Mouse (Mus musculus) left cerebral cortex, postnatal 25 days (tissue): ENCODE results near the gene Fam122b. TPM values are rescaled to one million over a fixed set of nuclear protein-coding genes. Genes with fewer than 3 reads are reported as not detected.
A peak's percentile ranks its signal among the peaks of the same experiment; 100 is the strongest.
"Not testable (repeated sequence)": the region's sequence is repeated elsewhere in the genome, so short reads cannot be mapped to it uniquely, and the experiment has no call there.

Experiments used
- DNase-seq, 2 experiments: peaks; one replicate each; pipeline ENCODE4 v3.0.0; 2022; ENCODE audit warnings: low spot score in 2 of 2, mixed read lengths in 1 of 2
- intact Hi-C: fragments of 180-260 bp; cut with DNase I; formaldehyde crosslinking; loops from one replicate; pipeline ENCODE4 v1.15.1; 2025
- total RNA-seq, 2 experiments: library from RNA; stranded (reverse); gene quantifications; 2 replicates each; pipeline ENCODE4 v1.2.3; 2021

Fam122b gene
- 1 to 10 TPM; 3.6 to 4.4 TPM for total RNA-seq

- intact Hi-C loops, result loop anchor here (5.0 kb wide), 1 partner anchor 212 kb away; no protein-coding TSS in a partner anchor
- peak; percentile 86 to 92 for DNase-seq
Observed at GRCm38 (mm10) chrX:53269289-53270062, at the start of gene Fam122b. Gene Fam122b (minus strand): TSS chrX:53269805.

GRCm38 (mm10) chrX:53287924-53288323 is 18.3 kb upstream of the Fam122b start:
- DNase-seq, result no peak
- intact Hi-C loops, result no loop called here

- DNase-seq, result no peak
- intact Hi-C loops, result no loop called here
Observed at GRCm38 (mm10) chrX:53273124-53273523, 3.5 kb upstream of the Fam122b start, which contains the start of gene Fam122c. Gene Fam122c (plus strand): TSS chrX:53273424.

- DNase-seq, intact Hi-C loops: not testable (repeated sequence)
Observed at GRCm38 (mm10) chrX:53271628-53272027, 2.0 kb upstream of the Fam122b start.

GRCm38 (mm10) chrX:53270063-53270432 is 443 bp upstream of the Fam122b start:
- intact Hi-C loops, result no loop called here
- no peak for DNase-seq

GRCm38 (mm10) chrX:53268856-53269255 is 749 bp downstream of the Fam122b start:
- peak; percentile 15 to 19 for DNase-seq
- intact Hi-C loops, result loop anchor here (5.0 kb wide), 1 partner anchor 212 kb away; no protein-coding TSS in a partner anchor

GRCm38 (mm10) chrX:53266186-53266585 is 3.4 kb downstream of the Fam122b start:
- intact Hi-C loops, result loop anchor here (5.0 kb wide), 1 partner anchor 209 kb away; no protein-coding TSS in a partner anchor

GRCm38 (mm10) chrX:53255195-53255594 is 14.4 kb downstream of the Fam122b start:
- DNase-seq, result no peak
- intact Hi-C loops, result loop anchor here (5.0 kb wide), 1 partner anchor 238 kb away; no protein-coding TSS in a partner anchor

More at GRCm38 (mm10) chrX:53266186-53266585, 3.4 kb downstream of the Fam122b start:
- DNase-seq, result no peak

GRCm38 (mm10) chrX:53240011-53240410 is 29.6 kb downstream of the Fam122b start, which contains the start of gene Plac1:
Gene Plac1 (minus strand): TSS chrX:53240111.
- DNase-seq, result no peak
- intact Hi-C loops, result no loop called here

GRCm38 (mm10) chrX:53237971-53238370 is 31.6 kb downstream of the Fam122b start:
- intact Hi-C loops, result no loop called here
- no peak for DNase-seq

GRCm38 (mm10) chrX:53236404-53236803 is 33.2 kb downstream of the Fam122b start:
- DNase-seq, result no peak
- intact Hi-C loops, result no loop called here

GRCm38 (mm10) chrX:53233689-53234088 is 35.9 kb downstream of the Fam122b start:
- intact Hi-C loops, result loop anchor here (5.0 kb wide), 1 partner anchor 206 kb away; no protein-coding TSS in a partner anchor
- DNase-seq, result no peak

GRCm38 (mm10) chrX:53231965-53232364 is 37.6 kb downstream of the Fam122b start:
- DNase-seq, result peak in 1 of 2 experiments; percentile 11
- intact Hi-C loops, result loop anchor here (5.0 kb wide), 1 partner anchor 205 kb away; no protein-coding TSS in a partner anchor

GRCm38 (mm10) chrX:53224353-53224944 is 45.2 kb downstream of the Fam122b start:
- no peak for DNase-seq
- intact Hi-C loops, result no loop called here

- intact Hi-C loops, result no loop called here
- no peak for DNase-seq
Observed at GRCm38 (mm10) chrX:53220855-53221254, 48.8 kb downstream of the Fam122b start.

- DNase-seq, result no peak
- intact Hi-C loops, result no loop called here
Observed at GRCm38 (mm10) chrX:53214557-53215229, 54.9 kb downstream of the Fam122b start.

GRCm38 (mm10) chrX:53213838-53214237 is 55.8 kb downstream of the Fam122b start:
- no peak for DNase-seq
- intact Hi-C loops, result no loop called here

- intact Hi-C loops, result no loop called here
- no peak for DNase-seq
Observed at GRCm38 (mm10) chrX:53212485-53212884, 57.1 kb downstream of the Fam122b start.

- DNase-seq, result peak; percentile 15 to 33
- intact Hi-C loops, result no loop called here
Observed at GRCm38 (mm10) chrX:53211756-53212483, 57.7 kb downstream of the Fam122b start.
